Mouse (Mus musculus) MEL (cell line): ENCODE results near the gene Washc4.

ENCODE experiments used
- CTCF ChIP-seq, 3 experiments: IDR thresholded peaks in 2 of 3; conservative IDR thresholded peaks in 1 of 3; 2 replicates each; pipeline ENCODE4 v1.5.1; 2011 to 2012; ENCODE audit warnings: low read length in 3 of 3, low read depth in 2 of 3, mild to moderate bottlenecking in 2 of 3, improper control_type of control experiment in 1 of 3, inconsistent platforms in 1 of 3, mixed read lengths in 1 of 3, moderate library complexity in 1 of 3; ENCODE audit not compliant: control insufficient read depth in 1 of 3, insufficient read depth in 1 of 3, poor library complexity in 1 of 3, severe bottlenecking in 1 of 3
- EP300 ChIP-seq, 2 experiments: IDR thresholded peaks; 2 replicates each; pipeline ENCODE4 v1.6.1; 2011; ENCODE audit warnings: improper control_type of control experiment in 2 of 2, low read length in 2 of 2, low read depth in 1 of 2, mild to moderate bottlenecking in 1 of 2
- NELFE ChIP-seq: IDR thresholded peaks from 2 replicates; pipeline ENCODE4 v1.6.1; 2011; ENCODE audit warnings: low read depth, low read length, improper control_type of control experiment
- TBP ChIP-seq: IDR thresholded peaks from 2 replicates; pipeline ENCODE4 v1.8.0; 2011; ENCODE audit warnings: low read depth, low read length, improper control_type of control experiment

GRCm38 (mm10) chr10:83605637-83606183, 62.2 kb downstream of the Washc4 start:
- TF ChIP-seq NELFE (no peak), TBP (no peak), EP300 (IDR thresholded peaks at IDR 0.05; ENCODE audit: low read depth in 1 of 2, low read length in 2 of 2) (no peak), CTCF (IDR thresholded peaks at IDR 0.05 in 2 of 3, conservative IDR thresholded peaks at IDR 0.05 in 1 of 3; ENCODE audit: control insufficient read depth in 1 of 3, insufficient read depth in 1 of 3, low read depth in 2 of 3, low read length in 3 of 3, poor library complexity in 1 of 3, severe bottlenecking in 1 of 3) (no peak)
